Mouse (Mus musculus): ENCODE measurements around the gene Rnf225. TPM values are rescaled to one million over a fixed set of nuclear protein-coding genes. Genes with fewer than 3 reads are reported as not detected.
"Not testable (repeated sequence)": the region's sequence is repeated elsewhere in the genome, so short reads cannot be mapped to it uniquely, and the experiment has no call there.

Rnf225 gene
- total RNA-seq (2015; ENCODE audit: low replicate concordance), result not detected in 2 replicates
- total RNA-seq (2017; ENCODE audit: low replicate concordance), result not detected in 2 replicates

DNA sequence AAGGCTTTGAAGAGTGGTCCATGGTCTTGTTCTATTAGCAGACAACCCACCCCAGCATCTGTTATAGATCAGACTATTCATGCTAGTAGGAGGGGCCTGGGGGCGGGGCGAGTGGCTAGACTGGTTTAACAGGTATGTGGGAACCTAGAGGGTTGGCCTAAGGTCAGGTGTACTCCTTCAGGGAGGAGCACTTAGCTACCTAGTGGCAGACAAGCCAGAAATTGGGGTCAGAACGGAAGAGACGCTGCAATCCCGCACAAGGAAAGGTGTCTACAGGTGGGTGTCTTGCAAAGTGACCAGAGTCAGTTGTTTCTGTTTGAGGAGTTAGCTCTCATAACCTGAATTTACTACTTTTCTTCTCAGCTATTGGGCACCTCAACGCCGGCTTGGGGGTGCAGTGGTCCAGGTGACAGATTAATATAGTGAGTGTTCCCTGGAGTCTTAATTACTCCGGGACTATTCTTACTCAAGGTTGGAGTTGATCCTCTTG is at the start of gene Rnf225:
Gene Rnf225, plus strand, starts transcription at position 226 of the 490 bp plus-strand sequence.
- ATAC-seq (replicated peaks; ENCODE audit: low FRiP score, poor library complexity, severe bottlenecking), result no peak

DNA sequence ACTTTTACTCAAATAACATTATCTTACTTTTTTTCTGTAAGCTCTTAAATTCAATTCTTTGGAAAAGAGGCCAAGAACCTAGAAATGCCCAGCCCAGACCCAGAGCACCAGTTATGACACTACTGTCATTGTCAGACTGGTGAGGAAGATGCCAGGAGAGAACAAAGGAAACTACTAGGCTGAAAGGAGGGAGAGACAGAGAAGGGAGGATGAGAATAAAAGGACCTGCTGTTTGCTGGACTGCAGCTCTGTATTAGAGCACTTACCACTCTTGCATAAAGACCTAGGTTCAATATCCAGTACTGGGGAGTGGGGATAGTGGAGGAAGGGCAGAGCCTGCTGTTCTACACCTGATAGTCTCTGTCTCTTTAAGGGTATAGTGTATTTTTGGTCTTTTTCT is 47.2 kb upstream of the Rnf225 start:
- ATAC-seq (replicated peaks; ENCODE audit: low FRiP score, poor library complexity, severe bottlenecking), result no peak

- ATAC-seq (replicated peaks; ENCODE audit: low FRiP score, poor library complexity, severe bottlenecking), result not testable (repeated sequence)
Observed at GRCm38 (mm10) chr7:12880497-12880896, 46.7 kb upstream of the Rnf225 start.

- peak; percentile 100 for ATAC-seq (replicated peaks; ENCODE audit: low FRiP score, poor library complexity, severe bottlenecking)
Observed at GRCm38 (mm10) chr7:12880911-12881660, 46.1 kb upstream of the Rnf225 start, which contains the start of gene Zfp128. Gene Zfp128 (plus strand): TSS chr7:12881177.

DNA sequence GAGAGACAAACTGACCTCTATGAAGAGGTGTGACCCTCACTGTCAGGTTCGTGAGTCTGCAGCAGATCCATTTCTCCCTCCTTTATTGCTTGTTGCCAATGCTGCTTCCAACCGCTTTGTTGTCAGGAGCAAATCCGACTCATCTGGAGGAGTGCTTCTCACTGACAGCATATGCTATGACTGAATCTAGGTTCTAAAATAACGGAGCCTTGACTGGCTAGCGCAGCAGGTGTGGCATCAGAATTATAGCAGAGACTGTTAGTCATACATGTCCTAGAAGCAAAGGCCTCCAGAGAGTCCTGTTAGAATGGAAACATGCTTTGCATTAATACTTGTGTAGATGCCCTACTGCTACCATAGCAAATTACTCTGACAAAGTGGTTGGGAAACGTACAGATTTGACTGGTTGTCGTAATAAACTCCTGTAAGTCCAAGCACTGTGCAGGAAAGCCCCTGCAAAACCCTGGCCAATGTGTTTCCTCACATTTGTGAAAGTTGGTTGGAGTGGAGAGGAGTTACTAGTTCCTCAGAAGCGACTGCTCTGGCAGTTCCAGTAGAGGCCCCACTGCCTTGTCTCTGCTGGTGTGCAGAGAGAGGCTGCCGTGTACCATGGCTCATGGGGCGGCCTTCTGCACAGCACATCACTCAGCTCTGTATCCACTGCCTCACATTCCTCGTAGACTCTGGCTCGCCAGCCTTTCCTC is 40.5 kb upstream of the Rnf225 start:
- no peak for ATAC-seq (replicated peaks; ENCODE audit: low FRiP score, poor library complexity, severe bottlenecking)

GRCm38 (mm10) chr7:12887585-12887984 is 39.6 kb upstream of the Rnf225 start:
- ATAC-seq (replicated peaks; ENCODE audit: low FRiP score, poor library complexity, severe bottlenecking), result no peak

- no peak for ATAC-seq (replicated peaks; ENCODE audit: low FRiP score, poor library complexity, severe bottlenecking)
Observed at GRCm38 (mm10) chr7:12890928-12891327, 36.3 kb upstream of the Rnf225 start.

- ATAC-seq (replicated peaks; ENCODE audit: low FRiP score, poor library complexity, severe bottlenecking), result no peak
Observed at GRCm38 (mm10) chr7:12891334-12891733, 35.9 kb upstream of the Rnf225 start.

GRCm38 (mm10) chr7:12897655-12898410 is 29.4 kb upstream of the Rnf225 start, which contains the start of gene Zscan22:
Gene Zscan22 (plus strand): TSS chr7:12897815.
- ATAC-seq (replicated peaks; ENCODE audit: low FRiP score, poor library complexity, severe bottlenecking), result peak; percentile 91

DNA sequence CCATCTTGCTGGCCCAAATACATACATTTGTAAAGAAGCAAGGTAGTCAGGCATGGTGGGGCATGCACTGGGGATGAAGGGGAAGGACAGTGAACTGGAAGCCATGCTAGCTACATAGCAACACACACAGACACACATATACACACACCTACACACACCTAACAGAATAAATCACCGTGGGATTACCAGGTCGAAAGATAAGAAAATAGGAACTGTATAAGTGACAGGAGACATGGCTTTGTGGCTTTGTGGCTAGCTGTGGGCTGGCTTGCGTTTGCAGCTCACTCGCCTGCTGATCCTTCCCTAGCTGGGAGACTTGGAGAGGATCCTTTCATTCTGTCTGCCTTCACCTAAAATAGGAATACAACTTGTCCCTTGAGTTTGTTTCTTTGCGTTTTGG is 25.7 kb upstream of the Rnf225 start:
- no peak for ATAC-seq (replicated peaks; ENCODE audit: low FRiP score, poor library complexity, severe bottlenecking)

GRCm38 (mm10) chr7:12903623-12904022 is 23.6 kb upstream of the Rnf225 start:
- no peak for ATAC-seq (replicated peaks; ENCODE audit: low FRiP score, poor library complexity, severe bottlenecking)

DNA sequence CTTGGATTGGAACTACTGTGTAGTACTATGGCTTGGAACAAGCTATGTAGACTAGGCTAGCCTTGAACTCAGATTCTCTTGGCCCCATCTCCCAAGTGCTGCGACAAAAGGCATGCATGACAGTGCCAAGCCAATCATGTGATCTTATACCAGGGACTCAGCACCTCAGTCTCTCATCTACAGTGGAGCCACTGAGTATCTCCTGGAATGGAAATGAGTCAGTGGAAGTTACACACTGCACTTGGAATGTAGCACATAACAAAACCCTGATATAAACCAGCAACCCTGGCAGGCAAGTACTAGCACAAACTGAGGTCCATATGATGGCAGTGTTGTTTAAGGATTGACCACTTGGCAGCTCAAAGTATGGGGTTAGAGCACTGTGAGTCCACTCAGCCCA is 22.1 kb upstream of the Rnf225 start:
- ATAC-seq (replicated peaks; ENCODE audit: low FRiP score, poor library complexity, severe bottlenecking), result no peak

GRCm38 (mm10) chr7:12909498-12909962 is 17.7 kb upstream of the Rnf225 start:
- peak; percentile 93 for ATAC-seq (replicated peaks; ENCODE audit: low FRiP score, poor library complexity, severe bottlenecking)

DNA sequence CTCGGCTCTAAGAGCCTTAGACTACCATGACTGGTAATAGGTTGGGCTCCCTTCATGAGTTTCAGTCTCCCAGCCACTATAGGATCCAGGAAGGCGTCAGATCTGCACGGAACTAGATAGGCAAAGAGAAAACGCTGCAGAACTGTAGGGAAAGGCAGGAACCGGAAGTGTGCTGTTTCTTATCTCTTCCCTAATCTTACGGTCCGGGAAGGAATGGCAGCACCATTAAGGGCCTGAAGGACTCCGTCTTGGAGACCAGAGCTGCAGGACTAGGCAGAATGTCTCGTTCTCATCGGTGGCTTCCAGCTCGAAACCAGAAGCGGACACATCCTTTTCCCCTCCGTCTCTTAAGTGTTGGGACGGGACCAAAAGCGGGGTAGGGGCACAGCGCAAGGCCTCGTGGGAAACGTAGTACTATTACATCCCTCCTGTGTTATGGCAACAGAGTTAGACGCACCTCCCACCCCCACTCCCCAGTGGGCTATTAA is 17.0 kb upstream of the Rnf225 start:
- ATAC-seq (replicated peaks; ENCODE audit: low FRiP score, poor library complexity, severe bottlenecking), result peak; percentile 59

- no peak for ATAC-seq (replicated peaks; ENCODE audit: low FRiP score, poor library complexity, severe bottlenecking)
Observed at GRCm38 (mm10) chr7:12913556-12913955, 13.7 kb upstream of the Rnf225 start.

GRCm38 (mm10) chr7:12920495-12920894 is 6.7 kb upstream of the Rnf225 start:
- not testable (repeated sequence) for ATAC-seq (replicated peaks; ENCODE audit: low FRiP score, poor library complexity, severe bottlenecking)

- ATAC-seq (replicated peaks; ENCODE audit: low FRiP score, poor library complexity, severe bottlenecking), result no peak
Observed at GRCm38 (mm10) chr7:12921318-12921704, 5.9 kb upstream of the Rnf225 start.

DNA sequence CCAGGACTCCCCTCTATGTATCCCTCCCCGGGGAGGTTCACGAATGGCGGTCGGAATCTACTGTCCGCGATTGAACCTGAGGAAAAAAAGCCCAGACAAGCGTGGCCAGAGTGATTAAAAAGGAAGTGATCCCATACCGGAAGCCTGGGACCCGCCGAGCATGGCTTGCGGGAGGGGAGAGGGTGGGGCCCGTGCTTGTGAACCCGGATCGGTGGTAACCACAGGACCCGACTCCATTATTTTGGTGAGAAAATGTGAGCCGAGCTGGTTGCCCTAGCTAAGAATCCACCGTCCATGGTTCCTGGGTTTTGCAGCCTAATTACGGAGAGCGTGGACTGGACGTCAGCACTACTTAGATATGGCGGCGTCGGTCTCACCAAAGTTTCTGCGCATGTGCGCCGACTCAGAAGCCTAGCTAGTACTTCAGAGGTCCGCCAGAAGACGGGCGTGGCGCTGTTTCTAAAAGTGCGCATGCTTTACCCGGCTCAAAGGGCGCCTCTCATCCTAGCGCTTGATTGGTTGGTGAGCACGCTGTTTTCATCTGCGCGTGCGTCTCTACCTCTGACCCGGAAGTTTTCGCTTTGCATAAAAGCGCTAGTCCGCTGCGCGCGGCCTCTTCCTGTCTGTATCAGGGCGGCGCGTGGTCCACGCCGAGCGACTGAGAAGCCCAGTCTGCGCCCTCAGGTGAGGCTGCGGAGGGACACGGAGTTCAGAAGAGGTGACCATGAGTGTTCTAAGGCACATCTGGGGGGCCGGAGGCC is 5.3 kb upstream of the Rnf225 start, which contains the start of gene Rps5:
Gene Rps5, plus strand, starts transcription at position 586 of the 761 bp plus-strand sequence.
- peak; percentile 98 for ATAC-seq (replicated peaks; ENCODE audit: low FRiP score, poor library complexity, severe bottlenecking)

DNA sequence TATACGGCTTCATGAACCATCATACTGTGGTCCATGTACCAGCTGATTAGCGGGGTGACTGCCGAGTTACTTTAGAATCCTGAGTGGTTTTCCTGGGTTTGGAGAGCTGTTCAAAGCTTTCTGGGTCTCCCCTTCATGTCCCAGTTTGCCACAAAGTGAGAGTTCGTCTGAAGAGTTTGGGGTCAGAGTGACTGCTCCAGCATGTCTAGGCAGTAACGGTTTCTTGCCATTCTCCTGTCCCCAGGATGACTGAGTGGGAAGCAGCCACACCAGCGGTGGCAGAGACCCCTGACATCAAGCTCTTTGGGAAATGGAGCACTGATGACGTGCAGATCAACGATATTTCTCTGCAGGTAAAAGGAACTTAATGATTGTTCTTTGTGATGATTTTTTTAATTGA is 4.5 kb upstream of the Rnf225 start:
- no peak for ATAC-seq (replicated peaks; ENCODE audit: low FRiP score, poor library complexity, severe bottlenecking)
